Mouse (Mus musculus) brain, embryonic 14.5 days (tissue): ENCODE measurements around the gene Nlgn1. TPM values are rescaled to one million over a fixed set of nuclear protein-coding genes. Genes with fewer than 3 reads are reported as not detected.

Source experiments
- DNase-seq: peaks from one replicate; pipeline ENCODE4 v3.0.0-alpha.2; 2011; ENCODE audit warnings: low read depth
- CTCF ChIP-seq: fragments of 200-500 bp; IDR thresholded peaks from 2 replicates; pipeline ENCODE4 v1.5.1; 2012; ENCODE audit warnings: inconsistent platforms, mild to moderate bottlenecking, moderate library complexity, borderline replicate concordance; ENCODE audit not compliant: insufficient read depth, insufficient read length; ENCODE audit errors: extremely low read depth
- POLR2A ChIP-seq: fragments of 200-500 bp; IDR thresholded peaks from 2 replicates; pipeline ENCODE4 v1.6.1; 2012; ENCODE audit warnings: mild to moderate bottlenecking, inconsistent platforms, borderline replicate concordance; ENCODE audit not compliant: poor library complexity, insufficient read depth, insufficient read length, severe bottlenecking; ENCODE audit errors: extremely low read depth
- polyA plus RNA-seq: library from polyadenylated mRNA; depleted of rRNA; stranded (reverse); fragments of >200 nt; gene quantifications from 2 replicates; pipeline ENCODE4 v1.2.3, GENCODE M21; 2012

Gene Nlgn1
- polyA plus RNA-seq, 1 experiment: 18.9 TPM

GRCm38 (mm10) chr3:26297869-26298268 lies 34.4 kb downstream of the Nlgn1 start:
- TF ChIP-seq POLR2A: no peak
- no peak for TF ChIP-seq CTCF
- peak; percentile 35 for DNase-seq

GRCm38 (mm10) chr3:26270894-26271795 lies 61.1 kb downstream of the Nlgn1 start:
- DNase-seq: peak; percentile 60
- TF ChIP-seq CTCF (no peak), POLR2A (no peak)

GRCm38 (mm10) chr3:26246564-26246963 lies 85.7 kb downstream of the Nlgn1 start:
- DNase-seq: no peak
- no peak for TF ChIP-seq CTCF

GRCm38 (mm10) chr3:26243274-26243673 lies 89.0 kb downstream of the Nlgn1 start:
- DNase-seq: peak; percentile 38
- TF ChIP-seq POLR2A (no peak), CTCF (no peak)

- no peak for DNase-seq
- no peak for TF ChIP-seq CTCF
- no peak for TF ChIP-seq POLR2A
These were observed 102.3 kb downstream of the Nlgn1 start for GRCm38 (mm10) chr3:26230006-26230405.

GRCm38 (mm10) chr3:26228827-26229226 lies 103.4 kb downstream of the Nlgn1 start:
- DNase-seq: peak; percentile 60
- no peak for TF ChIP-seq POLR2A
- no peak for TF ChIP-seq CTCF

GRCm38 (mm10) chr3:26228172-26228781 lies 104.0 kb downstream of the Nlgn1 start:
- DNase-seq: peak; percentile 18
- TF ChIP-seq POLR2A (no peak), CTCF (no peak)

- DNase-seq: no peak
- TF ChIP-seq POLR2A (no peak), CTCF (no peak)
These were observed 108.8 kb downstream of the Nlgn1 start for GRCm38 (mm10) chr3:26223500-26223899.

GRCm38 (mm10) chr3:26216231-26216630 lies 116.0 kb downstream of the Nlgn1 start:
- DNase-seq: no peak
- no peak for TF ChIP-seq CTCF

- DNase-seq: no peak
- TF ChIP-seq POLR2A (no peak), CTCF (no peak)
These were observed 129.6 kb downstream of the Nlgn1 start for GRCm38 (mm10) chr3:26202702-26203101.

- DNase-seq: no peak
- TF ChIP-seq CTCF (no peak), POLR2A (no peak)
These were observed 130.8 kb downstream of the Nlgn1 start for GRCm38 (mm10) chr3:26201410-26201809.

GRCm38 (mm10) chr3:26194970-26195369 lies 137.3 kb downstream of the Nlgn1 start:
- no peak for TF ChIP-seq POLR2A
- no peak for TF ChIP-seq CTCF

GRCm38 (mm10) chr3:26181013-26181412 lies 151.2 kb downstream of the Nlgn1 start:
- DNase-seq: no peak
- TF ChIP-seq POLR2A (no peak), CTCF (no peak)

More at GRCm38 (mm10) chr3:26194970-26195369, 137.3 kb downstream of the Nlgn1 start:
- no peak for DNase-seq
